8 mouse cellular contexts compared by ENCODE assay signal in the genomic region with DNA sequence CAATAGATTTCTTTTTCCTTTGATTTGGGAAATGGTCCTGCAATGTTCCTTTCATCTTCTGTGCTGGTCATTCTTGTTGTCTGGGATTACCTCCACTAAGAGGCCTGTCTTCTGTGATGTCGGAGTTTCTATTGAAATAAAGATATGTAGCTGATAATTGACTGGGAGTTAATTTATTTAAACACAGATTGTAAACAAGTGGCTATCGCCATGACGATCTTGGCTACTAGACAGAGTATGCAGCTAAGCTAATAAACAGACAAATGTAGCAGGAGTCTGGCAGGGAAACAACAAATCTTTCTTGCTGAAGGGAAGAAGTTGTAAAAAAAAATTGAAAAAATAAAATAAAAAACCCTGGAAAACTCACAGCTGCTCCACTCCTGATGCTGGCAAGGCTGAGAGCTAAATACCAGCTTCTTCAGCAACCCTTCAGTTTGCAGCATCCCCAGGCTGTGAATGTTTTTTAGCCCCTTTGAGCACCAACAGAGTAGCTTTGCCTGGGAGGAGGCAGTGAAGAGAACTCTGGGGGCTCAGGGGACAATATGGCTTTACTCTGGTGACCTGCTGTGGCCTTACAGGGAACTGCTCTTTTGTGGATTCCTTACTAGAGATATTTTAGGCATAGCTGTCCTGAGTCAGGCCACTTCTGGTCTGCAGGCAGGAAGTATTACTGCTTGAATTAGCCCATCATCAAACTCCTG.
DNase-seq lines count a peak whose midpoint lies in the region; ATAC-seq and TF ChIP-seq lines count a peak whose summit lies in the region.

No protein-coding gene starts in this region.

- no peak overlapping the region for H3K9ac ChIP-seq in hindbrain, postnatal 0 days (replicated peaks; ENCODE audit: low read length)
- no peak overlapping the region for H3K9ac ChIP-seq in lung, postnatal 0 days (replicated peaks; ENCODE audit: low read depth)

- WGBS in embryonic facial prominence, embryonic 10.5 days = 28% methylated on average over 3 of the region's 3 CpGs
- WGBS in hindbrain, postnatal 0 days = 20% methylated on average over 3 of the region's 3 CpGs
- WGBS in lung, postnatal 0 days = 23% methylated on average over 3 of the region's 3 CpGs

- H3K36me3 ChIP-seq in embryonic facial prominence, embryonic 10.5 days (replicated peaks) = no peaks in the 10 kb centered on the region
- no peaks in the 10 kb centered on the region for H3K36me3 ChIP-seq in hindbrain, postnatal 0 days (ENCODE audit: insufficient read depth, low read length)
- no peaks in the 10 kb centered on the region for H3K36me3 ChIP-seq in lung, postnatal 0 days (ENCODE audit: insufficient read depth, low read length)

- peaks cover 53% of the 10 kb centered on the region for H3K4me1 ChIP-seq in embryonic facial prominence, embryonic 10.5 days
- no peaks in the 10 kb centered on the region for H3K4me1 ChIP-seq in hindbrain, postnatal 0 days (ENCODE audit: insufficient read depth, low read length)
- H3K4me1 ChIP-seq in lung, postnatal 0 days (ENCODE audit: insufficient read depth, low read depth, low read length) = no peaks in the 10 kb centered on the region; the same call in 1 of the 2 replicates

- no peak for TF ChIP-seq EP300 in lung, postnatal 0 days (IDR thresholded peaks at IDR 0.05)

- peak overlapping the region; percentile 57; the same call in 1 of the 2 replicates for H3K27ac ChIP-seq in embryonic facial prominence, embryonic 10.5 days (replicated peaks)
- H3K27ac ChIP-seq in hindbrain, postnatal 0 days = no peak overlapping the region
- H3K27ac ChIP-seq in lung, postnatal 0 days (ENCODE audit: low read length) = no peak overlapping the region

- peak; percentile 12 for ATAC-seq in CD4-positive, CD25-positive, alpha-beta regulatory T cell, adult 4 months
- ATAC-seq in hindbrain, postnatal 0 days = peak; percentile 73
- ATAC-seq in lung, postnatal 0 days = no peak

- H3K9me3 ChIP-seq in embryonic facial prominence, embryonic 10.5 days = no peaks in the 10 kb centered on the region
- no peaks in the 10 kb centered on the region for H3K9me3 ChIP-seq in hindbrain, postnatal 0 days (ENCODE audit: low read length)
- H3K9me3 ChIP-seq in lung, postnatal 0 days (ENCODE audit: low read length) = no peaks in the 10 kb centered on the region

- no peak overlapping the region for H3K4me2 ChIP-seq in hindbrain, postnatal 0 days (ENCODE audit: low read depth, low read length)
- H3K4me2 ChIP-seq in lung, postnatal 0 days (replicated peaks; ENCODE audit: low read depth, low read length) = no peak overlapping the region

- no peaks in the 10 kb centered on the region for H3K27me3 ChIP-seq in embryonic facial prominence, embryonic 10.5 days (replicated peaks; ENCODE audit: low read depth, poor library complexity, severe bottlenecking)
- no peaks in the 10 kb centered on the region for H3K27me3 ChIP-seq in hindbrain, postnatal 0 days (ENCODE audit: insufficient read depth, low read length)
- no peaks in the 10 kb centered on the region for H3K27me3 ChIP-seq in lung, postnatal 0 days (replicated peaks; ENCODE audit: insufficient read depth, low read length)

- peak; percentile 39 for TF ChIP-seq CTCF in hindbrain, postnatal 0 days (IDR thresholded peaks at IDR 0.05; ENCODE audit: low read depth)
- peak; percentile 38; the same call in 1 of the 2 replicates for TF ChIP-seq CTCF in lung, postnatal 0 days (IDR thresholded peaks at IDR 0.05)

- no peak overlapping the region for H3K4me3 ChIP-seq in embryonic facial prominence, embryonic 10.5 days
- no peak overlapping the region for H3K4me3 ChIP-seq in hindbrain, postnatal 0 days (ENCODE audit: low read length)
- H3K4me3 ChIP-seq in lung, postnatal 0 days (ENCODE audit: low read depth, low read length) = no peak overlapping the region

- DNase-seq in gastrocnemius, postnatal 25 days = peak; percentile 13
- no peak for DNase-seq in gastrocnemius, adult 18-20 months (ENCODE audit: low spot score)
- DNase-seq in embryonic facial prominence, embryonic 10.5 days (ENCODE audit: low spot score) = peak; percentile 30
- DNase-seq in hindbrain, postnatal 0 days (ENCODE audit: low spot score) = peak; percentile 68
- no peak for DNase-seq in lung, postnatal 0 days (ENCODE audit: low spot score)
- no peak for DNase-seq in ovary, postnatal 14 days (ENCODE audit: low spot score)
- DNase-seq in yolk sac, embryonic 10.5 days (ENCODE audit: low spot score) = no peak

Comparison
In these comparisons a context has a peak if more than half of its experiments do, and no peak if none do; other contexts are left out.
1. DNase-seq: peak in gastrocnemius, postnatal 25 days (single experiment), embryonic facial prominence, embryonic 10.5 days (single experiment) and hindbrain, postnatal 0 days (single experiment); none in gastrocnemius, adult 18-20 months (single experiment), lung, postnatal 0 days (single experiment), ovary, postnatal 14 days (single experiment) and yolk sac, embryonic 10.5 days (single experiment).